In the genomic region with DNA sequence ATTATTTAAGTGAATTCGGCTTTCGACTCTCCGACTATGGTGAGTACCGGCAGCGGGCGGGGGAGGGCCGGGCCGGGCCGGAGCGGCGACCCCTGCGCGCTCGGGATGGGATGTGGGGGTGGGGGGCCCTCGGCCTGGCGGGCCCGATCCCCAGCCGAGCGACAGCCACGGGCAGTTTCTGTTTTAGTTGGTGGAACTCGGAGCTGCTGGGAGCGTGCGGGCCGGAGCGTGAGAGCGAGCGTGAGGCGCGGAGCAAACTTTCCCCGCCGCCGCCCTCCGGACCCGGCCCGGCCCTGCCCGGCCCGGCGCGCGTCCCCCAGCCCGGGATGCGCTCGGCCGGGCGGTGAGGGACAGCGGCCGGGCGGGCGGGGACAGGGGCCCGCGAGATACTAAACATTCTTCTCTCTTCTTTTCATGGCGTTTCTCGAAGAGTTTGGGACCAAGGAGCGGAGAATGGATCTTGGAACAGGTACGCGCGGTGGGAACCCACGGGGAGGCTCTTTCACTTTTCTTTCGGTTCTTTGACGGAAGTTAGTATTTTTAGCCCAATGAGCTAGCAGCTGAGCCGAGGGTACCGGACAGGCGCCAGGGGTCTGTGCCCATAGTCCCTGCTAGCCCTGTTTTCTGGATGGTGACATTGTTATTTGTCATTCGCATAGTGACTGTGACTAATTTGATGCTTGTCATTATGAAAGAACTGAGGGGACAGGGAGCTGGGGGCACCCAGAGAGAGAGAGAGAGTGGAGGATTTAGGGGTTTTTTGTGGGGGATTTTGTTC, we compare ENCODE assay signal across 8 mouse cellular contexts.
DNase-seq lines count a peak whose midpoint lies in the region; ATAC-seq and TF ChIP-seq lines count a peak whose summit lies in the region.

No protein-coding gene starts in this region.

- H3K79me3 ChIP-seq in C2C12 (ENCODE audit: low read depth): no peaks in the 10 kb centered on the region

- peak overlapping the region; percentile 62 for H3K9ac ChIP-seq in forebrain, embryonic 14.5 days (ENCODE audit: low read length)
- peak overlapping the region; percentile 49 for H3K9ac ChIP-seq in limb, embryonic 14.5 days (ENCODE audit: low read depth, low read length, severe bottlenecking)

- H3K4me2 ChIP-seq in forebrain, embryonic 14.5 days (ENCODE audit: low read length): peak overlapping the region; percentile 97
- peak overlapping the region; percentile 98 for H3K4me2 ChIP-seq in limb, embryonic 14.5 days (replicated peaks; ENCODE audit: low read depth, low read length, severe bottlenecking)

- peak overlapping the region; percentile 54 for H3ac ChIP-seq in C2C12 (ENCODE audit: control insufficient read depth, insufficient read length, low read depth)

- H3K79me2 ChIP-seq in C2C12 (ENCODE audit: control insufficient read depth, insufficient read depth): no peaks in the 10 kb centered on the region

- peak overlapping the region; percentile 21 for H3K4me3 ChIP-seq in C2C12 (ENCODE audit: insufficient read depth, poor library complexity, severe bottlenecking)
- H3K4me3 ChIP-seq in forebrain, embryonic 14.5 days (ENCODE audit: low read depth, low read length): peak overlapping the region; percentile 61
- H3K4me3 ChIP-seq in limb, embryonic 14.5 days (replicated peaks; ENCODE audit: low read length): peak overlapping the region; percentile 62

- no peaks in the 10 kb centered on the region for H3K36me3 ChIP-seq in C2C12 (ENCODE audit: control insufficient read depth, insufficient read depth)
- no peaks in the 10 kb centered on the region for H3K36me3 ChIP-seq in forebrain, embryonic 14.5 days (ENCODE audit: control insufficient read depth, insufficient read depth, low read length)
- no peaks in the 10 kb centered on the region for H3K36me3 ChIP-seq in limb, embryonic 14.5 days (ENCODE audit: control insufficient read depth, insufficient read depth, low read length)

- WGBS in forebrain, embryonic 14.5 days: under 1% methylated on average over 63 of the region's 64 CpGs
- WGBS in limb, embryonic 14.5 days: 2% methylated on average over 40 of the region's 64 CpGs

- peaks cover 4% of the 10 kb centered on the region; the same call in 1 of the 2 replicates for H3K4me1 ChIP-seq in forebrain, embryonic 14.5 days (ENCODE audit: control insufficient read depth, insufficient read depth, low read length)
- peaks cover 18% of the 10 kb centered on the region for H3K4me1 ChIP-seq in limb, embryonic 14.5 days (ENCODE audit: control insufficient read depth, insufficient read depth, low read length)

- H3K27me3 ChIP-seq in C2C12 (ENCODE audit: control insufficient read depth, insufficient read depth, insufficient read length): peaks cover 50% of the 10 kb centered on the region
- peaks cover 37% of the 10 kb centered on the region for H3K27me3 ChIP-seq in forebrain, embryonic 14.5 days (replicated peaks; ENCODE audit: control insufficient read depth, insufficient read depth, low read length)
- H3K27me3 ChIP-seq in limb, embryonic 14.5 days (ENCODE audit: control insufficient read depth, insufficient read depth, low read length): peaks cover 42% of the 10 kb centered on the region

- DNase-seq in adrenal gland, adult 2 months: peak; percentile 47
- no peak for DNase-seq in adrenal gland, postnatal 4 days (ENCODE audit: low spot score in 2 of 2)
- DNase-seq in forebrain, embryonic 14.5 days (ENCODE audit: low spot score): no peak
- DNase-seq in limb, embryonic 14.5 days (ENCODE audit: low spot score): no peak
- DNase-seq in spleen, adult 18-20 months: peak; percentile 22 to 46
- no peak for DNase-seq in left cerebral cortex, postnatal 14 days (ENCODE audit: low spot score in 2 of 2)
- no peak for DNase-seq in cerebellum, adult 8-10 months

- ATAC-seq in forebrain, embryonic 14.5 days: peak; percentile 40
- no peak for ATAC-seq in limb, embryonic 14.5 days (ENCODE audit: low FRiP score, low read depth)

- intact Hi-C loops in left cerebral cortex, postnatal 14 days (cut with DNase I): loop anchor here (5.0 kb wide), 1 partner anchor 89 kb away; no protein-coding TSS in a partner anchor

- no peak for TF ChIP-seq CTCF in C2C12 (IDR thresholded peaks at IDR 0.05; ENCODE audit: control insufficient read depth, insufficient read depth, insufficient read length)

- no peak overlapping the region for H3K27ac ChIP-seq in forebrain, embryonic 14.5 days (ENCODE audit: low read depth, low read length)
- H3K27ac ChIP-seq in limb, embryonic 14.5 days (replicated peaks; ENCODE audit: low read depth, low read length): no peak overlapping the region

- no peaks in the 10 kb centered on the region for H3K9me3 ChIP-seq in forebrain, embryonic 14.5 days (replicated peaks; ENCODE audit: control insufficient read depth, low read length)
- no peaks in the 10 kb centered on the region for H3K9me3 ChIP-seq in limb, embryonic 14.5 days (ENCODE audit: control insufficient read depth, low read length)

- no peak for TF ChIP-seq POLR2A in limb, embryonic 14.5 days (IDR thresholded peaks at IDR 0.05; ENCODE audit: borderline replicate concordance, extremely low read depth, insufficient read depth, insufficient read length)

TF ChIP-seq in C2C12, 6 proteins besides CTCF, POLR2A, EP300 and RAD21:
- no peak for TF ChIP-seq MYOD1 (IDR thresholded peaks at IDR 0.05; ENCODE audit: control insufficient read depth, insufficient read length, low read depth)

Comparison
In these comparisons a context has a peak if more than half of its experiments do, and no peak if none do; other contexts are left out.
1. DNase-seq: peak in adrenal gland, adult 2 months (single experiment) and spleen, adult 18-20 months (2 of 2); none in adrenal gland, postnatal 4 days (0 of 2), forebrain, embryonic 14.5 days (single experiment), limb, embryonic 14.5 days (single experiment), left cerebral cortex, postnatal 14 days (0 of 2) and cerebellum, adult 8-10 months (single experiment).
2. Peak in every context shown above with its lines, with median percentiles within 50 percentile points of each other: H3K4me3 ChIP-seq.